Mouse (Mus musculus) layer of hippocampus, adult 9-10 months (tissue): ENCODE measurements around the gene Gm45062.

Experiments used
- DNase-seq: peaks from one replicate; pipeline ENCODE4 v3.0.0; 2022; ENCODE audit warnings: low spot score

The Gm45062 gene

GRCm38 (mm10) chr6:8419485-8420186 lies 160.4 kb downstream of the Gm45062 start:
- DNase-seq = no peak

GRCm38 (mm10) chr6:8420187-8420503 lies 160.9 kb downstream of the Gm45062 start:
- DNase-seq = no peak

- no peak for DNase-seq
These were observed 162.2 kb downstream of the Gm45062 start for GRCm38 (mm10) chr6:8421421-8421820.

GRCm38 (mm10) chr6:8421959-8422581 lies 162.8 kb downstream of the Gm45062 start:
- no peak for DNase-seq

GRCm38 (mm10) chr6:8423142-8423541 lies 163.9 kb downstream of the Gm45062 start:
- DNase-seq = no peak

- no peak for DNase-seq
These were observed 168.4 kb downstream of the Gm45062 start for GRCm38 (mm10) chr6:8427692-8428091.

GRCm38 (mm10) chr6:8430610-8431234 lies 171.5 kb downstream of the Gm45062 start:
- DNase-seq = no peak

- no peak for DNase-seq
These were observed 173.9 kb downstream of the Gm45062 start for GRCm38 (mm10) chr6:8433179-8433578.

GRCm38 (mm10) chr6:8437937-8438336 lies 178.7 kb downstream of the Gm45062 start:
- no peak for DNase-seq

GRCm38 (mm10) chr6:8441814-8442213 lies 182.6 kb downstream of the Gm45062 start:
- DNase-seq = no peak

- no peak for DNase-seq
These were observed 187.5 kb downstream of the Gm45062 start for GRCm38 (mm10) chr6:8446786-8447185.

GRCm38 (mm10) chr6:8455599-8455998 lies 196.3 kb downstream of the Gm45062 start:
- no peak for DNase-seq

- DNase-seq = no peak
These were observed 199.3 kb downstream of the Gm45062 start for GRCm38 (mm10) chr6:8458596-8458995.

GRCm38 (mm10) chr6:8462447-8462846 lies 203.2 kb downstream of the Gm45062 start:
- no peak for DNase-seq

- no peak for DNase-seq
These were observed 206.1 kb downstream of the Gm45062 start for GRCm38 (mm10) chr6:8465388-8465787.

GRCm38 (mm10) chr6:8465985-8466384 lies 206.7 kb downstream of the Gm45062 start:
- no peak for DNase-seq

- DNase-seq = no peak
These were observed 208.6 kb downstream of the Gm45062 start for GRCm38 (mm10) chr6:8467667-8468337.

- no peak for DNase-seq
These were observed 210.7 kb downstream of the Gm45062 start for GRCm38 (mm10) chr6:8469918-8470317.

GRCm38 (mm10) chr6:8472125-8472524 lies 212.9 kb downstream of the Gm45062 start:
- DNase-seq = no peak

- DNase-seq = no peak
These were observed 213.7 kb downstream of the Gm45062 start for GRCm38 (mm10) chr6:8472915-8473314.

- DNase-seq = no peak
These were observed 214.2 kb downstream of the Gm45062 start for GRCm38 (mm10) chr6:8473498-8473897.

- no peak for DNase-seq
These were observed 215.1 kb downstream of the Gm45062 start for GRCm38 (mm10) chr6:8474316-8474715.

- DNase-seq = no peak
These were observed 215.6 kb downstream of the Gm45062 start for GRCm38 (mm10) chr6:8474820-8475219.
